Mouse (Mus musculus): Measurements from ENCODE around the gene Sox9.

Sox9 gene

GRCm38 (mm10) chr11:112781994-112782356, at the start of gene Sox9:
Sox9 (plus strand) TSS chr11:112782224.
- DNase-seq (ENCODE audit: low spot score in 2 of 2) = peak in 1 of 2 experiments; percentile 8

GRCm38 (mm10) chr11:112732401-112732800, 49.6 kb upstream of the Sox9 start:
- no peak for DNase-seq (ENCODE audit: low spot score in 2 of 2)

GRCm38 (mm10) chr11:112737071-112737470, 45.0 kb upstream of the Sox9 start:
- DNase-seq (ENCODE audit: low spot score in 2 of 2) = no peak

- no peak for DNase-seq (ENCODE audit: low spot score in 2 of 2)
Observed at GRCm38 (mm10) chr11:112739681-112740080, 42.3 kb upstream of the Sox9 start.

GRCm38 (mm10) chr11:112756516-112756915, 25.5 kb upstream of the Sox9 start:
- no peak for DNase-seq (ENCODE audit: low spot score in 2 of 2)

GRCm38 (mm10) chr11:112758056-112758455, 24.0 kb upstream of the Sox9 start:
- no peak for DNase-seq (ENCODE audit: low spot score in 2 of 2)

- DNase-seq (ENCODE audit: low spot score in 2 of 2) = no peak
Observed at GRCm38 (mm10) chr11:112766956-112767355, 15.1 kb upstream of the Sox9 start.

- DNase-seq (ENCODE audit: low spot score in 2 of 2) = no peak
Observed at GRCm38 (mm10) chr11:112767531-112768041, 14.4 kb upstream of the Sox9 start.

- DNase-seq (ENCODE audit: low spot score in 2 of 2) = no peak
Observed at GRCm38 (mm10) chr11:112772791-112773355, 9.2 kb upstream of the Sox9 start.

GRCm38 (mm10) chr11:112779762-112780161, 2.3 kb upstream of the Sox9 start:
- DNase-seq (ENCODE audit: low spot score in 2 of 2) = no peak

GRCm38 (mm10) chr11:112780394-112780920, 1.6 kb upstream of the Sox9 start:
- DNase-seq (ENCODE audit: low spot score in 2 of 2) = no peak

GRCm38 (mm10) chr11:112781035-112781911, 751 bp upstream of the Sox9 start:
- DNase-seq (ENCODE audit: low spot score in 2 of 2) = no peak

GRCm38 (mm10) chr11:112782357-112783121, 515 bp downstream of the Sox9 start:
- DNase-seq (ENCODE audit: low spot score in 2 of 2) = no peak

- DNase-seq (ENCODE audit: low spot score in 2 of 2) = no peak
Observed at GRCm38 (mm10) chr11:112783401-112784346, 1.6 kb downstream of the Sox9 start.

GRCm38 (mm10) chr11:112784347-112784902, 2.4 kb downstream of the Sox9 start:
- DNase-seq (ENCODE audit: low spot score in 2 of 2) = no peak

- no peak for DNase-seq (ENCODE audit: low spot score in 2 of 2)
Observed at GRCm38 (mm10) chr11:112784903-112785381, 2.9 kb downstream of the Sox9 start.

- no peak for DNase-seq (ENCODE audit: low spot score in 2 of 2)
Observed at GRCm38 (mm10) chr11:112785581-112785980, 3.6 kb downstream of the Sox9 start.

GRCm38 (mm10) chr11:112786427-112786826, 4.4 kb downstream of the Sox9 start:
- DNase-seq (ENCODE audit: low spot score in 2 of 2) = no peak

GRCm38 (mm10) chr11:112788296-112788695, 6.3 kb downstream of the Sox9 start:
- DNase-seq (ENCODE audit: low spot score in 2 of 2) = no peak

- DNase-seq (ENCODE audit: low spot score in 2 of 2) = no peak
Observed at GRCm38 (mm10) chr11:112796379-112796778, 14.4 kb downstream of the Sox9 start.

Measured in thymus, postnatal 10 days (tissue).